Mouse (Mus musculus): ENCODE data around the gene Sv2c. TPM values are rescaled to one million over a fixed set of nuclear protein-coding genes. Genes with fewer than 3 reads are reported as not detected.

Sv2c gene
- polyA plus RNA-seq, 1 experiment from 2014 or later, result 0.27 TPM

- H3K36me3 ChIP-seq (ENCODE audit: insufficient read depth, low read length), result no peaks in the 10 kb centered on the region
- H3K27ac ChIP-seq (ENCODE audit: low read length), result no peak overlapping the region
- TF ChIP-seq CTCF (IDR thresholded peaks at IDR 0.05) (no peak), EP300 (IDR thresholded peaks at IDR 0.05) (no peak)
- ATAC-seq (no peak), DNase-seq (ENCODE audit: low spot score) (peak; percentile 43)
- H3K9me3 ChIP-seq (ENCODE audit: low read length), result no peaks in the 10 kb centered on the region
- H3K4me1 ChIP-seq (ENCODE audit: insufficient read depth, low read depth, low read length), result no peaks in the 10 kb centered on the region
- WGBS, result 76% methylated on average over 27 of the region's 27 CpGs
- H3K4me3 ChIP-seq (ENCODE audit: low read depth, low read length), result no peak overlapping the region
- H3K27me3 ChIP-seq (replicated peaks; ENCODE audit: insufficient read depth, low read length), result no peaks in the 10 kb centered on the region
- no peak overlapping the region for H3K4me2 ChIP-seq (replicated peaks; ENCODE audit: low read depth, low read length)
- no peak overlapping the region for H3K9ac ChIP-seq (replicated peaks; ENCODE audit: low read depth)
These were observed 137.4 kb downstream of the Sv2c start for GRCm38 (mm10) chr13:95994705-95995703.

GRCm38 (mm10) chr13:95988181-95988580 lies 144.2 kb downstream of the Sv2c start:
- 54% methylated on average over 9 of the region's 9 CpGs for WGBS
- H3K4me1 ChIP-seq (ENCODE audit: insufficient read depth, low read depth, low read length), result no peaks in the 10 kb centered on the region
- H3K36me3 ChIP-seq (ENCODE audit: insufficient read depth, low read length), result no peaks in the 10 kb centered on the region
- no peaks in the 10 kb centered on the region for H3K27me3 ChIP-seq (replicated peaks; ENCODE audit: insufficient read depth, low read length)
- peak; percentile 77 for DNase-seq (ENCODE audit: low spot score)
- H3K9ac ChIP-seq (replicated peaks; ENCODE audit: low read depth), result no peak overlapping the region
- no peak overlapping the region for H3K4me2 ChIP-seq (replicated peaks; ENCODE audit: low read depth, low read length)
- TF ChIP-seq EP300 (IDR thresholded peaks at IDR 0.05), result no peak
- TF ChIP-seq CTCF (IDR thresholded peaks at IDR 0.05), result no peak
- ATAC-seq, result peak; percentile 73
- no peaks in the 10 kb centered on the region for H3K9me3 ChIP-seq (ENCODE audit: low read length)
- H3K27ac ChIP-seq (ENCODE audit: low read length), result no peak overlapping the region
- no peak overlapping the region for H3K4me3 ChIP-seq (ENCODE audit: low read depth, low read length)

DNA sequence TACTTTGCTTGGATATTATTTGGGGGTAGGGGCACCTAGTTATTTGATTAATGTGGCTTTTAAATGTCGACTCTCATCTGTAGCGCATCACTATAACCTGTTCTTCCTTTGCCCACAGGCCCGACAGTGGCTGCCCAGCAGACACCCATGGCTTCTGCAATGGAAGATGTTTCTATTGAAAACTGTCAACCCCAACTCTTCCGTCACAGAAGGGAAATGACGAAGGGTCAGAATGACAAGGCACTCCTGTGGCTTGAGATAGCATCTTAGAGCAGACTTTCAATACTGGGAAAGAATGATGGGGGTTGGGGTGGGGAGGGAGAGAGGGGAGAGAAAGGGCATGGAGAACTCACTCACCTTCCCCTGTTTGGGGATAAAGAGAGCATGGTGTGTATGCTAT lies 145.2 kb downstream of the Sv2c start:
- Histone ChIP-seq H3K9ac (replicated peaks; ENCODE audit: low read depth) (no peak overlapping the region), H3K4me2 (replicated peaks; ENCODE audit: low read depth, low read length) (no peak overlapping the region), H3K4me3 (ENCODE audit: low read depth, low read length) (no peak overlapping the region), H3K27me3 (replicated peaks; ENCODE audit: insufficient read depth, low read length) (no peaks in the 10 kb centered on the region), H3K9me3 (ENCODE audit: low read length) (no peaks in the 10 kb centered on the region), H3K36me3 (ENCODE audit: insufficient read depth, low read length) (no peaks in the 10 kb centered on the region), H3K27ac (ENCODE audit: low read length) (no peak overlapping the region), H3K4me1 (ENCODE audit: insufficient read depth, low read depth, low read length) (no peaks in the 10 kb centered on the region)
- TF ChIP-seq EP300 (IDR thresholded peaks at IDR 0.05), result no peak
- TF ChIP-seq CTCF (IDR thresholded peaks at IDR 0.05), result no peak
- no peak for DNase-seq (ENCODE audit: low spot score)
- no peak for ATAC-seq
- WGBS, result 67% methylated on average over 5 of the region's 5 CpGs

DNA sequence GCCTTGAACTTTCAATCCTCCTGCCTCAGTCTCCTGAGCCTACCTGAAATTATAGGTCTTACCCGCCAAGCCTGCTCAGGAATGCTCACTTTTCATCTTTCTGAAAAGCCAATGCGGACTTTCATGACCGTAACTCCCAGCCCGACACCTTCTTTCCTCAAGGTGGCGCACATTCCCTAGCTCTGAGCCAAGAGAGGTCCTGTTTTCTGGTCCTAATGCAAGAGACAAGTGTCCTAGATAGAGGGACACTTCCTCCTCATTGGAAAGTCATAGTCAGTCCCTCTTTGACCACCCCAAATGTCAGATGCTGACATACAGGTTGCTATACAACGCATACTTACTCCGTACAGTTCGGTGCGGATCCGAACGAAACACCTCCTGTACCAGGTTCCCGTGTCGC lies 146.0 kb downstream of the Sv2c start:
- H3K36me3 ChIP-seq (ENCODE audit: insufficient read depth, low read length), result no peaks in the 10 kb centered on the region
- no peaks in the 10 kb centered on the region for H3K27me3 ChIP-seq (replicated peaks; ENCODE audit: insufficient read depth, low read length)
- no peak overlapping the region for H3K9ac ChIP-seq (replicated peaks; ENCODE audit: low read depth)
- H3K4me1 ChIP-seq (ENCODE audit: insufficient read depth, low read depth, low read length), result no peaks in the 10 kb centered on the region
- ATAC-seq (no peak), DNase-seq (ENCODE audit: low spot score) (no peak)
- H3K27ac ChIP-seq (ENCODE audit: low read length), result no peak overlapping the region
- no peak overlapping the region for H3K4me3 ChIP-seq (ENCODE audit: low read depth, low read length)
- H3K9me3 ChIP-seq (ENCODE audit: low read length), result no peaks in the 10 kb centered on the region
- H3K4me2 ChIP-seq (replicated peaks; ENCODE audit: low read depth, low read length), result no peak overlapping the region
- WGBS, result 74% methylated on average over 13 of the region's 13 CpGs
- TF ChIP-seq EP300 (IDR thresholded peaks at IDR 0.05) (no peak), CTCF (IDR thresholded peaks at IDR 0.05) (peak; percentile 70)

- TF ChIP-seq CTCF (IDR thresholded peaks at IDR 0.05) (no peak), EP300 (IDR thresholded peaks at IDR 0.05) (no peak)
- no peaks in the 10 kb centered on the region for H3K36me3 ChIP-seq (ENCODE audit: insufficient read depth, low read length)
- no peak overlapping the region for H3K27ac ChIP-seq (ENCODE audit: low read length)
- H3K9me3 ChIP-seq (ENCODE audit: low read length), result no peaks in the 10 kb centered on the region
- H3K4me3 ChIP-seq (ENCODE audit: low read depth, low read length), result no peak overlapping the region
- no peak for ATAC-seq
- no peak overlapping the region for H3K4me2 ChIP-seq (replicated peaks; ENCODE audit: low read depth, low read length)
- no peak overlapping the region for H3K9ac ChIP-seq (replicated peaks; ENCODE audit: low read depth)
- DNase-seq (ENCODE audit: low spot score), result no peak
- 77% methylated on average over 10 of the region's 10 CpGs for WGBS
- H3K27me3 ChIP-seq (replicated peaks; ENCODE audit: insufficient read depth, low read length), result no peaks in the 10 kb centered on the region
- H3K4me1 ChIP-seq (ENCODE audit: insufficient read depth, low read depth, low read length), result no peaks in the 10 kb centered on the region
These were observed 157.2 kb downstream of the Sv2c start for GRCm38 (mm10) chr13:95975225-95975624.

DNA sequence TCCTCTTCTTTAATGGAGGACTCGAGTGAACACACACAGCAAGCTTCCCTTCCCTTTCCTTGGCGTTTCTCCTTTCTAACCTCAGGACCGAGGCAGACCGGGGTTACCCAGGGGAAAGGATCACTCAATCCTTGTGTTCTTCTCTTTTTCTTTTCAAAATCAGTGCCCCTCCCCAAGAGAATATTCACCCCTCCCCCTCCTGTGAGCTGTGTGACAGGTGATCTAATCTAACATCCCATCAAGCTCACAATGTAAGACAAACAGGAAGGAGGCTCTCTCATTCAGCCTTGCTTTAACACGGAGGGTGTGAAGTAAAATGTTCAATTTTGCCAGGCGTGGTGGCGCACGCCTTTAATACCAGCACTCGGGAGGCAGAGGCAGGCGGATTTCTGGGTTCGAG lies 158.3 kb downstream of the Sv2c start:
- Histone ChIP-seq H3K4me2 (replicated peaks; ENCODE audit: low read depth, low read length) (no peak overlapping the region), H3K36me3 (ENCODE audit: insufficient read depth, low read length) (no peaks in the 10 kb centered on the region), H3K9ac (replicated peaks; ENCODE audit: low read depth) (no peak overlapping the region), H3K4me3 (ENCODE audit: low read depth, low read length) (no peak overlapping the region), H3K4me1 (ENCODE audit: insufficient read depth, low read depth, low read length) (no peaks in the 10 kb centered on the region), H3K9me3 (ENCODE audit: low read length) (no peaks in the 10 kb centered on the region), H3K27ac (ENCODE audit: low read length) (no peak overlapping the region), H3K27me3 (replicated peaks; ENCODE audit: insufficient read depth, low read length) (no peaks in the 10 kb centered on the region)
- TF ChIP-seq CTCF (IDR thresholded peaks at IDR 0.05) (no peak), EP300 (IDR thresholded peaks at IDR 0.05) (no peak)
- no peak for DNase-seq (ENCODE audit: low spot score)
- no peak for ATAC-seq
- 81% methylated on average over 11 of the region's 11 CpGs for WGBS

Measured in lung, postnatal 0 days (tissue).